Mouse (Mus musculus) forebrain, embryonic 14.5 days (tissue): ENCODE data around the gene Kcnip1. TPM values are rescaled to one million over a fixed set of nuclear protein-coding genes. Genes with fewer than 3 reads are reported as not detected.

Source experiments
- ATAC-seq: fragments of 200-750 bp; cut with Nextera tagmentation; 2 replicates; pipeline ENCODE4 v1.8.0; 2017; ENCODE audit warnings: mild to moderate bottlenecking, moderate library complexity
- DNase-seq: peaks from one replicate; pipeline ENCODE4 v3.0.0-alpha.2; 2015; ENCODE audit warnings: low spot score
- H3K27ac ChIP-seq: fragments of 300-500 bp; sonication (generic); 2 replicates; pipeline ENCODE4 v1.5.1; 2014; ENCODE audit warnings: low read depth, mild to moderate bottlenecking, control low read depth, low read length, moderate library complexity
- H3K27me3 ChIP-seq: fragments of 300-500 bp; sonication (generic); replicated peaks from 2 replicates; pipeline ENCODE4 v1.6.1; 2014; ENCODE audit warnings: low read length, control low read depth, mixed read lengths; ENCODE audit not compliant: control insufficient read depth, insufficient read depth
- H3K36me3 ChIP-seq: fragments of 300-500 bp; sonication (generic); 2 replicates; pipeline ENCODE4 v1.6.1; 2014; ENCODE audit warnings: low read length, control low read depth; ENCODE audit not compliant: control insufficient read depth, insufficient read depth
- H3K4me1 ChIP-seq: fragments of 300-500 bp; sonication (generic); 2 replicates; pipeline ENCODE4 v1.6.1; 2014; ENCODE audit warnings: antibody characterized with exemption, low read length, control low read depth; ENCODE audit not compliant: control insufficient read depth, insufficient read depth
- H3K4me2 ChIP-seq: fragments of 300-500 bp; sonication (generic); 2 replicates; pipeline ENCODE4 v1.6.1; 2014; ENCODE audit warnings: mild to moderate bottlenecking, control low read depth, low read length
- H3K4me3 ChIP-seq: fragments of 300-500 bp; sonication (generic); 2 replicates; pipeline ENCODE4 v1.5.1; 2014; ENCODE audit warnings: low read depth, low read length, control low read depth
- H3K9ac ChIP-seq: fragments of 300-500 bp; sonication (generic); 2 replicates; pipeline ENCODE4 v1.6.1; 2014; ENCODE audit warnings: mild to moderate bottlenecking, low read length, control low read depth, moderate library complexity
- H3K9me3 ChIP-seq: fragments of 300-500 bp; sonication (generic); replicated peaks from 2 replicates; pipeline ENCODE4 v1.6.1; 2016; ENCODE audit warnings: low read length, control low read depth, mixed read lengths; ENCODE audit not compliant: control insufficient read depth
- WGBS: fragments of 180-500 bp; shearing (Covaris S2); extraction: QIAGEN DNeasy Blood & Tissue Kit; methylation state at CpG from one replicate; pipeline ENCODE4 v1.1.7; 2014; 5-methylcytosine and 5-hydroxymethylcytosine counted together
- polyA plus RNA-seq: library from polyadenylated mRNA; unstranded; fragments of >200 nt; fragmentation: Nextera tagmentation; extraction: Ambion mirVana; gene quantifications from 2 replicates; pipeline ENCODE4 v1.2.1, GENCODE M21; 2014

The Kcnip1 gene
- polyA plus RNA-seq, 1 experiment from 2014 or later, result 55.7 TPM

- DNase-seq, result peak; percentile 72
- no peak overlapping the region for H3K27ac ChIP-seq
- H3K9me3 ChIP-seq, result no peaks in the 10 kb centered on the region
- H3K4me2 ChIP-seq, result no peak overlapping the region
- H3K9ac ChIP-seq, result no peak overlapping the region
- H3K27me3 ChIP-seq, result no peaks in the 10 kb centered on the region
- ATAC-seq, result peak; percentile 68
- H3K4me3 ChIP-seq, result no peak overlapping the region
- 52% methylated on average over 5 of the region's 5 CpGs for WGBS
- H3K36me3 ChIP-seq, result no peaks in the 10 kb centered on the region
- H3K4me1 ChIP-seq, result peaks cover under 1% of the 10 kb centered on the region; the same call in 1 of the 2 replicates
Observed at GRCm38 (mm10) chr11:33747402-33747955, 245.5 kb downstream of the Kcnip1 start.

- Histone ChIP-seq H3K4me2 (no peak overlapping the region), H3K36me3 (no peaks in the 10 kb centered on the region), H3K27me3 (no peaks in the 10 kb centered on the region), H3K27ac (no peak overlapping the region), H3K9me3 (no peaks in the 10 kb centered on the region), H3K4me1 (peaks cover 7% of the 10 kb centered on the region; the same call in 1 of the 2 replicates), H3K9ac (no peak overlapping the region), H3K4me3 (no peak overlapping the region)
- ATAC-seq (no peak), DNase-seq (no peak)
- WGBS, result 75% methylated on average over 3 of the region's 3 CpGs
Observed at GRCm38 (mm10) chr11:33746402-33746801, 246.6 kb downstream of the Kcnip1 start.

GRCm38 (mm10) chr11:33745821-33746329 lies 247.1 kb downstream of the Kcnip1 start:
- no peaks in the 10 kb centered on the region for H3K36me3 ChIP-seq
- no peaks in the 10 kb centered on the region for H3K9me3 ChIP-seq
- no peak overlapping the region for H3K9ac ChIP-seq
- no peaks in the 10 kb centered on the region for H3K27me3 ChIP-seq
- 94% methylated on average over 3 of the region's 3 CpGs for WGBS
- H3K27ac ChIP-seq, result no peak overlapping the region
- peaks cover 7% of the 10 kb centered on the region; the same call in 1 of the 2 replicates for H3K4me1 ChIP-seq
- H3K4me2 ChIP-seq, result no peak overlapping the region
- no peak for ATAC-seq
- no peak for DNase-seq
- H3K4me3 ChIP-seq, result no peak overlapping the region

GRCm38 (mm10) chr11:33744429-33744828 lies 248.5 kb downstream of the Kcnip1 start:
- peak; percentile 35 for ATAC-seq

GRCm38 (mm10) chr11:33740187-33740586 lies 252.8 kb downstream of the Kcnip1 start:
- H3K36me3 ChIP-seq, result no peaks in the 10 kb centered on the region
- H3K4me2 ChIP-seq, result no peak overlapping the region
- no peak for ATAC-seq
- H3K4me1 ChIP-seq, result peaks cover 9% of the 10 kb centered on the region; the same call in 1 of the 2 replicates
- H3K9me3 ChIP-seq, result no peaks in the 10 kb centered on the region
- H3K9ac ChIP-seq, result no peak overlapping the region
- H3K27ac ChIP-seq, result no peak overlapping the region
- 83% methylated on average over 3 of the region's 3 CpGs for WGBS
- DNase-seq, result no peak
- no peaks in the 10 kb centered on the region for H3K27me3 ChIP-seq
- H3K4me3 ChIP-seq, result no peak overlapping the region

More at GRCm38 (mm10) chr11:33744429-33744828, 248.5 kb downstream of the Kcnip1 start:
- H3K27me3 ChIP-seq, result no peaks in the 10 kb centered on the region
- H3K36me3 ChIP-seq, result no peaks in the 10 kb centered on the region
- H3K4me3 ChIP-seq, result no peak overlapping the region
- H3K4me1 ChIP-seq, result peaks cover 7% of the 10 kb centered on the region; the same call in 1 of the 2 replicates
- H3K27ac ChIP-seq, result no peak overlapping the region
- 50% methylated on average over 7 of the region's 7 CpGs for WGBS
- no peak overlapping the region for H3K9ac ChIP-seq
- no peak overlapping the region for H3K4me2 ChIP-seq
- no peaks in the 10 kb centered on the region for H3K9me3 ChIP-seq
- DNase-seq, result peak; percentile 53

- Histone ChIP-seq H3K36me3 (no peaks in the 10 kb centered on the region), H3K9me3 (no peaks in the 10 kb centered on the region), H3K4me3 (no peak overlapping the region), H3K9ac (no peak overlapping the region), H3K27ac (no peak overlapping the region), H3K4me2 (no peak overlapping the region), H3K4me1 (0 out of 2 replicates have a peak, but pooled peaks cover 2% of the 10 kb centered on the region), H3K27me3 (no peaks in the 10 kb centered on the region)
- WGBS, result 52% methylated on average over 10 of the region's 10 CpGs
- no peak for DNase-seq
- ATAC-seq, result no peak
Observed at GRCm38 (mm10) chr11:33736426-33736825, 256.5 kb downstream of the Kcnip1 start.

- H3K27me3 ChIP-seq, result no peaks in the 10 kb centered on the region
- no peak overlapping the region for H3K27ac ChIP-seq
- peak; percentile 91 for DNase-seq
- no peaks in the 10 kb centered on the region for H3K36me3 ChIP-seq
- no peaks in the 10 kb centered on the region for H3K9me3 ChIP-seq
- no peak overlapping the region for H3K4me3 ChIP-seq
- 0 out of 2 replicates have a peak, but pooled peaks cover 2% of the 10 kb centered on the region for H3K4me1 ChIP-seq
- WGBS, result 6% methylated on average over 3 of the region's 3 CpGs
- no peak overlapping the region for H3K9ac ChIP-seq
- ATAC-seq, result peak; percentile 70
- no peak overlapping the region for H3K4me2 ChIP-seq
Observed at GRCm38 (mm10) chr11:33733269-33733668, 259.7 kb downstream of the Kcnip1 start.

GRCm38 (mm10) chr11:33732358-33732757 lies 260.6 kb downstream of the Kcnip1 start:
- no peak overlapping the region for H3K4me2 ChIP-seq
- no peak overlapping the region for H3K4me3 ChIP-seq
- 0 out of 2 replicates have a peak, but pooled peaks cover 2% of the 10 kb centered on the region for H3K4me1 ChIP-seq
- H3K9ac ChIP-seq, result no peak overlapping the region
- WGBS, result 89% methylated on average over 8 of the region's 8 CpGs
- no peaks in the 10 kb centered on the region for H3K27me3 ChIP-seq
- no peaks in the 10 kb centered on the region for H3K36me3 ChIP-seq
- H3K9me3 ChIP-seq, result no peaks in the 10 kb centered on the region
- no peak overlapping the region for H3K27ac ChIP-seq
- DNase-seq (no peak), ATAC-seq (no peak)

GRCm38 (mm10) chr11:33721297-33721696 lies 271.7 kb downstream of the Kcnip1 start:
- no peak overlapping the region for H3K4me2 ChIP-seq
- H3K36me3 ChIP-seq, result no peaks in the 10 kb centered on the region
- peak; percentile 72; the same call in 1 of the 2 replicates for ATAC-seq
- DNase-seq, result peak; percentile 72
- no peak overlapping the region for H3K27ac ChIP-seq
- H3K4me3 ChIP-seq, result no peak overlapping the region
- 0 out of 2 replicates have a peak, but pooled peaks cover 3% of the 10 kb centered on the region for H3K9me3 ChIP-seq
- no peaks in the 10 kb centered on the region for H3K4me1 ChIP-seq
- H3K9ac ChIP-seq, result no peak overlapping the region
- no peaks in the 10 kb centered on the region for H3K27me3 ChIP-seq
- WGBS, result 23% methylated on average over 7 of the region's 7 CpGs
